Comparison of ENCODE assay signal across 37 mouse cellular contexts in the genomic region with DNA sequence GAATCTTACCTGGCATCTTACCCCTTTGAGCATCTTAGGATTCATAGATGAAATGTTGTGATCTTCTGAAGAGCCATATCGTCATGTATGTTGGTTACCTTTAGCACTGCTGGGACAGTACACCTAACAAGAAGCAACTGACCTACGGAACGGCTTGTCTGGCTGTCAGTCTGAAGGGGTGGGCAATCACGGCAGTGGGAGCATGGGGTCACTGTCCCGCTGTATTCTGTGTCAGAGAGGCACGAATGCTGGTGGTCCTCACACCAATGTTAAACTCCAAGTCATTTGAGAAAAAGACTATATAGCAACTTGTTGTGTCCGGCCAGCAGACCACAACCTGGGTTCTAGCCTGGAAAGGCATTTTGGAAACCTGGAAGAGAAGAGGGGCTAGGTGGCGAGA. TPM values are rescaled to one million over a fixed set of nuclear protein-coding genes. Genes with fewer than 3 reads are reported as not detected.
"Had no signal": no experiment of that assay in that cellular context is flagged by ENCODE, and none has a peak within 500 bp of the region (broad histone marks: within the 10 kb centered on the region; RNA-seq: fewer than 3 reads in every experiment).

No protein-coding gene starts in this region.

- H3K4me3 ChIP-seq: heart, embryonic 12.5 days; hindbrain, embryonic 13.5 days; hindbrain, embryonic 15.5 days; kidney, embryonic 15.5 days; limb, embryonic 12.5 days; liver, embryonic 13.5 days had no signal

- H3K4me1 ChIP-seq: heart, embryonic 12.5 days; hindbrain, embryonic 13.5 days; hindbrain, embryonic 15.5 days; kidney, embryonic 15.5 days; limb, embryonic 12.5 days; liver, embryonic 13.5 days had no signal

- H3K9ac ChIP-seq: heart, embryonic 12.5 days; hindbrain, embryonic 13.5 days; hindbrain, embryonic 15.5 days; kidney, embryonic 15.5 days; limb, embryonic 12.5 days; liver, embryonic 13.5 days had no signal

- H3K27ac ChIP-seq: hindbrain, embryonic 13.5 days; hindbrain, embryonic 15.5 days; hindbrain, postnatal 0 days; kidney, embryonic 15.5 days; kidney, postnatal 0 days; limb, embryonic 12.5 days; liver, embryonic 13.5 days had no signal

- ATAC-seq: hindbrain, postnatal 0 days; intestine, embryonic 16.5 days had no signal

- DNase-seq: gastrocnemius, postnatal 14 days; gastrocnemius, postnatal 36 days; heart, adult 18-20 months; heart, postnatal 10 days; kidney, adult 11 months; kidney, adult 2 months; kidney, adult 9 months; kidney, postnatal 14 days; kidney, postnatal 36 days; layer of hippocampus, adult 9-11 months; layer of hippocampus, postnatal 36 days; left cerebral cortex, postnatal 4 days; liver; liver, embryonic 13.5 days had no signal

- H3K27me3 ChIP-seq: heart, embryonic 12.5 days; hindbrain, embryonic 13.5 days; hindbrain, embryonic 15.5 days; limb, embryonic 12.5 days; liver, embryonic 13.5 days had no signal

- H3K36me3 ChIP-seq: hindbrain, embryonic 13.5 days; hindbrain, embryonic 15.5 days; limb, embryonic 12.5 days; liver, embryonic 13.5 days had no signal

- H3K9me3 ChIP-seq: heart, embryonic 12.5 days; hindbrain, embryonic 13.5 days; hindbrain, embryonic 15.5 days; kidney, embryonic 15.5 days; limb, embryonic 12.5 days; liver, embryonic 13.5 days had no signal

RNA-seq across cellular contexts. Expression of gene Tbx19, which starts 10.7 kb away (rescaled TPM):
- total RNA-seq: gastrocnemius, adult 18-20 months; gastrocnemius, adult 8-10 months; gastrocnemius, postnatal 14 days; gastrocnemius, postnatal 36 days; heart, adult 18-20 months; heart, postnatal 10 days; heart, postnatal 25 days; hematopoietic stem cell, adult 5-6 weeks; hindbrain, postnatal 0 days; layer of hippocampus, adult 18-20 months; layer of hippocampus, adult 8-10 months; layer of hippocampus, postnatal 14 days; layer of hippocampus, postnatal 36 days; left cerebral cortex, adult 18-20 months; left cerebral cortex, adult 8-10 months; left cerebral cortex, postnatal 10 days; left cerebral cortex, postnatal 25 days; left cerebral cortex, postnatal 4 days had no signal
- polyA plus RNA-seq: heart, embryonic 12.5 days; heart, embryonic 14.5 days; hindbrain, embryonic 11.5 days; hindbrain, embryonic 13.5 days; hindbrain, embryonic 15.5 days; hindbrain, postnatal 0 days; intestine, embryonic 16.5 days; kidney, adult 2 months; kidney, postnatal 0 days; large intestine, adult 2 months; limb, embryonic 12.5 days; limb, embryonic 14.5 days had no signal
